Mouse (Mus musculus): Measurements from ENCODE around the gene Gpt2.

DNA sequence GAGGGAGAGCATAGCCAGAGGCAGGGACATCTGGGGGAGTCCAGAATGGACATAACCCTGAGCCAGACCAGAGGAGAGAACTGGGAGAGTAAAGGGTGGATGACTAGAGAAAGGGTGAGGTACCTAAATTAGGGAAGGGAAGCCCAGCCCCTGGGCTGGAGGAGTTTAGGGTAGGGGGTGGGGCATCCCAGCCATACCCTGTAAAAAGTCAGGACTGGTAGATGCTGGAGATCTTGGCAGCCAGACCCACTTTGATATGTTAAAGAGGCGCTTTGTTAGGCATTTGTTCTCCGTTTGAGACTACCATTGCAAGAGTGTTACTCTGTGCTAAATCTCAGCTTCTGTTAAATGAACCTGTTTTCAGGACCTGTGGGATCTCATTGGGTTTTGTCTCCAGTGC lies 6.2 kb downstream of the Gpt2 start:
- TF ChIP-seq POLR2A (IDR thresholded peaks at IDR 0.05; ENCODE audit: low read depth, low read length), result no peak
- no peak for TF ChIP-seq CTCF (conservative IDR thresholded peaks at IDR 0.05; ENCODE audit: insufficient read depth, insufficient read length, low read depth, low read length)
